Mouse (Mus musculus): Measurements from ENCODE around the gene Cd6. TPM values are rescaled to one million over a fixed set of nuclear protein-coding genes. Genes with fewer than 3 reads are reported as not detected.

Cd6 gene
- polyA plus RNA-seq, 1 experiment, result 3.1 TPM

GRCm38 (mm10) chr19:10801070-10801469, 28.8 kb downstream of the Cd6 start:
- H3K27me3 ChIP-seq (replicated peaks; ENCODE audit: control insufficient read depth, insufficient read depth, low read length), result no peaks in the 10 kb centered on the region
- H3K4me1 ChIP-seq (ENCODE audit: control insufficient read depth, insufficient read depth, low read length), result no peaks in the 10 kb centered on the region
- DNase-seq, result no peak
- no peak for TF ChIP-seq CTCF (conservative IDR thresholded peaks at IDR 0.05; ENCODE audit: insufficient read depth, insufficient read length, low read depth, low read length)
- TF ChIP-seq POLR2A (IDR thresholded peaks at IDR 0.05; ENCODE audit: low read depth, low read length), result no peak
- WGBS, result 69% methylated on average over 6 of the region's 6 CpGs
- H3K4me3 ChIP-seq (ENCODE audit: insufficient read depth, low read depth, low read length), result no peak overlapping the region
- H3K27ac ChIP-seq (ENCODE audit: insufficient read depth, low read depth, low read length), result no peak overlapping the region
- no peaks in the 10 kb centered on the region for H3K36me3 ChIP-seq (ENCODE audit: control insufficient read depth, insufficient read depth, low read length)

GRCm38 (mm10) chr19:10799155-10799554, 30.7 kb downstream of the Cd6 start:
- TF ChIP-seq POLR2A (IDR thresholded peaks at IDR 0.05; ENCODE audit: low read depth, low read length) (no peak), CTCF (conservative IDR thresholded peaks at IDR 0.05; ENCODE audit: insufficient read depth, insufficient read length, low read depth, low read length) (no peak)
- no peak overlapping the region for H3K4me3 ChIP-seq (ENCODE audit: insufficient read depth, low read depth, low read length)
- 91% methylated on average over 17 of the region's 17 CpGs for WGBS
- H3K27ac ChIP-seq (ENCODE audit: insufficient read depth, low read depth, low read length), result no peak overlapping the region
- no peaks in the 10 kb centered on the region for H3K27me3 ChIP-seq (replicated peaks; ENCODE audit: control insufficient read depth, insufficient read depth, low read length)
- H3K36me3 ChIP-seq (ENCODE audit: control insufficient read depth, insufficient read depth, low read length), result no peaks in the 10 kb centered on the region
- DNase-seq, result no peak
- H3K4me1 ChIP-seq (ENCODE audit: control insufficient read depth, insufficient read depth, low read length), result no peaks in the 10 kb centered on the region

GRCm38 (mm10) chr19:10798576-10798975, 31.3 kb downstream of the Cd6 start:
- no peak overlapping the region for H3K27ac ChIP-seq (ENCODE audit: insufficient read depth, low read depth, low read length)
- TF ChIP-seq POLR2A (IDR thresholded peaks at IDR 0.05; ENCODE audit: low read depth, low read length) (no peak), CTCF (conservative IDR thresholded peaks at IDR 0.05; ENCODE audit: insufficient read depth, insufficient read length, low read depth, low read length) (no peak)
- no peak overlapping the region for H3K4me3 ChIP-seq (ENCODE audit: insufficient read depth, low read depth, low read length)
- whole genome bisulfite sequencing, result 74% methylated on average over 10 of the region's 10 CpGs
- no peaks in the 10 kb centered on the region for H3K4me1 ChIP-seq (ENCODE audit: control insufficient read depth, insufficient read depth, low read length)
- H3K27me3 ChIP-seq (replicated peaks; ENCODE audit: control insufficient read depth, insufficient read depth, low read length), result no peaks in the 10 kb centered on the region
- no peak for DNase-seq
- H3K36me3 ChIP-seq (ENCODE audit: control insufficient read depth, insufficient read depth, low read length), result no peaks in the 10 kb centered on the region

GRCm38 (mm10) chr19:10794916-10795315, 34.9 kb downstream of the Cd6 start:
- TF ChIP-seq CTCF (conservative IDR thresholded peaks at IDR 0.05; ENCODE audit: insufficient read depth, insufficient read length, low read depth, low read length) (no peak), POLR2A (IDR thresholded peaks at IDR 0.05; ENCODE audit: low read depth, low read length) (no peak)
- WGBS, result 98% methylated on average over 1 of the region's 1 CpGs
- H3K36me3 ChIP-seq (ENCODE audit: control insufficient read depth, insufficient read depth, low read length), result no peaks in the 10 kb centered on the region
- no peak overlapping the region for H3K27ac ChIP-seq (ENCODE audit: insufficient read depth, low read depth, low read length)
- no peaks in the 10 kb centered on the region for H3K27me3 ChIP-seq (replicated peaks; ENCODE audit: control insufficient read depth, insufficient read depth, low read length)
- H3K4me3 ChIP-seq (ENCODE audit: insufficient read depth, low read depth, low read length), result no peak overlapping the region
- no peak for DNase-seq
- H3K4me1 ChIP-seq (ENCODE audit: control insufficient read depth, insufficient read depth, low read length), result no peaks in the 10 kb centered on the region

GRCm38 (mm10) chr19:10793044-10793443, 36.8 kb downstream of the Cd6 start:
- Histone ChIP-seq H3K27ac (ENCODE audit: insufficient read depth, low read depth, low read length) (no peak overlapping the region), H3K4me1 (ENCODE audit: control insufficient read depth, insufficient read depth, low read length) (no peaks in the 10 kb centered on the region), H3K27me3 (replicated peaks; ENCODE audit: control insufficient read depth, insufficient read depth, low read length) (no peaks in the 10 kb centered on the region), H3K36me3 (ENCODE audit: control insufficient read depth, insufficient read depth, low read length) (no peaks in the 10 kb centered on the region), H3K4me3 (ENCODE audit: insufficient read depth, low read depth, low read length) (no peak overlapping the region)
- no peak for TF ChIP-seq POLR2A (IDR thresholded peaks at IDR 0.05; ENCODE audit: low read depth, low read length)
- no peak for TF ChIP-seq CTCF (conservative IDR thresholded peaks at IDR 0.05; ENCODE audit: insufficient read depth, insufficient read length, low read depth, low read length)
- WGBS, result 63% methylated on average over 3 of the region's 3 CpGs
- DNase-seq, result no peak

GRCm38 (mm10) chr19:10790323-10790722, 39.5 kb downstream of the Cd6 start:
- no peaks in the 10 kb centered on the region for H3K36me3 ChIP-seq (ENCODE audit: control insufficient read depth, insufficient read depth, low read length)
- WGBS, result 73% methylated on average over 9 of the region's 9 CpGs

GRCm38 (mm10) chr19:10788242-10788641, 41.6 kb downstream of the Cd6 start:
- Histone ChIP-seq H3K27ac (ENCODE audit: insufficient read depth, low read depth, low read length) (no peak overlapping the region), H3K27me3 (replicated peaks; ENCODE audit: control insufficient read depth, insufficient read depth, low read length) (no peaks in the 10 kb centered on the region), H3K36me3 (ENCODE audit: control insufficient read depth, insufficient read depth, low read length) (no peaks in the 10 kb centered on the region), H3K4me3 (ENCODE audit: insufficient read depth, low read depth, low read length) (no peak overlapping the region), H3K4me1 (ENCODE audit: control insufficient read depth, insufficient read depth, low read length) (no peaks in the 10 kb centered on the region)
- DNase-seq, result no peak
- no peak for TF ChIP-seq POLR2A (IDR thresholded peaks at IDR 0.05; ENCODE audit: low read depth, low read length)
- no peak for TF ChIP-seq CTCF (conservative IDR thresholded peaks at IDR 0.05; ENCODE audit: insufficient read depth, insufficient read length, low read depth, low read length)
- 81% methylated on average over 9 of the region's 9 CpGs for WGBS

More at GRCm38 (mm10) chr19:10790323-10790722, 39.5 kb downstream of the Cd6 start:
- no peak overlapping the region for H3K4me3 ChIP-seq (ENCODE audit: insufficient read depth, low read depth, low read length)
- no peak for TF ChIP-seq CTCF (conservative IDR thresholded peaks at IDR 0.05; ENCODE audit: insufficient read depth, insufficient read length, low read depth, low read length)
- no peak for TF ChIP-seq POLR2A (IDR thresholded peaks at IDR 0.05; ENCODE audit: low read depth, low read length)
- no peak overlapping the region for H3K27ac ChIP-seq (ENCODE audit: insufficient read depth, low read depth, low read length)
- no peaks in the 10 kb centered on the region for H3K4me1 ChIP-seq (ENCODE audit: control insufficient read depth, insufficient read depth, low read length)
- H3K27me3 ChIP-seq (replicated peaks; ENCODE audit: control insufficient read depth, insufficient read depth, low read length), result no peaks in the 10 kb centered on the region
- DNase-seq, result no peak
